Comparison of ENCODE assay signal across 23 mouse cellular contexts in genomic region chr15:61133316-61133715, GRCm38 (mm10).
"Had no signal": no experiment of that assay in that cellular context is flagged by ENCODE, and none has a peak within 500 bp of the region (broad histone marks: within the 10 kb centered on the region; RNA-seq: fewer than 3 reads in every experiment).

No protein-coding gene starts in this region.

- H3K4me2 ChIP-seq: limb, embryonic 12.5 days; limb, embryonic 15.5 days; liver, embryonic 11.5 days; lung, embryonic 14.5 days; midbrain, embryonic 11.5 days; midbrain, embryonic 15.5 days; neural tube, embryonic 12.5 days; neural tube, embryonic 15.5 days had no signal

- H3K36me3 ChIP-seq: limb, embryonic 12.5 days; limb, embryonic 15.5 days; midbrain, embryonic 15.5 days; neural tube, embryonic 12.5 days; neural tube, embryonic 15.5 days had no signal

- DNase-seq: kidney, adult 11 months; kidney, adult 8-10 months; kidney, postnatal 10 days; kidney, postnatal 36 days; left cerebral cortex, postnatal 4 days; liver, postnatal 0 days; lung, embryonic 14.5 days; right cerebral cortex, postnatal 25 days; spleen, adult 18-20 months; thymus, adult 2 months; thymus, postnatal 14 days; thymus, postnatal 4 days had no signal

- H3K4me3 ChIP-seq: limb, embryonic 12.5 days; limb, embryonic 15.5 days; megakaryocyte, embryonic 14.5 days; midbrain, embryonic 15.5 days; neural tube, embryonic 12.5 days; neural tube, embryonic 15.5 days had no signal

- H3K27me3 ChIP-seq: limb, embryonic 12.5 days; limb, embryonic 15.5 days; megakaryocyte, embryonic 14.5 days; midbrain, embryonic 15.5 days; neural tube, embryonic 12.5 days; neural tube, embryonic 15.5 days had no signal

- H3K27ac ChIP-seq: limb, embryonic 12.5 days; limb, embryonic 15.5 days; liver, embryonic 14.5 days; macrophage; midbrain, embryonic 15.5 days; neural tube, embryonic 12.5 days; neural tube, embryonic 15.5 days had no signal

- ATAC-seq: liver, postnatal 0 days; lung, postnatal 0 days; midbrain, embryonic 15.5 days had no signal

- H3K9ac ChIP-seq: limb, embryonic 12.5 days; limb, embryonic 15.5 days; liver, embryonic 14.5 days; liver, postnatal 0 days; lung, embryonic 14.5 days; midbrain, embryonic 15.5 days; neural tube, embryonic 12.5 days; neural tube, embryonic 15.5 days had no signal

- H3K4me1 ChIP-seq: limb, embryonic 12.5 days; limb, embryonic 15.5 days; midbrain, embryonic 15.5 days; neural tube, embryonic 12.5 days; neural tube, embryonic 15.5 days had no signal

- H3K9me3 ChIP-seq: limb, embryonic 12.5 days; limb, embryonic 15.5 days; megakaryocyte, embryonic 14.5 days; midbrain, embryonic 15.5 days; neural tube, embryonic 12.5 days; neural tube, embryonic 15.5 days had no signal
